Mouse (Mus musculus) cortical plate, adult 2 months (tissue): ENCODE measurements at regions not wholly inside any gene's neighbourhood (a gene's known extent, or its start where the extent isn't known, plus 50 kb on each side); places are given as distances from the start of the nearest gene placed in this dataset.

ENCODE experiments used
- CTCF ChIP-seq: fragments of 200-500 bp; IDR thresholded peaks from 2 replicates; pipeline ENCODE4 v1.5.1; 2011; ENCODE audit warnings: mild to moderate bottlenecking, control low read depth, low read length; ENCODE audit not compliant: insufficient read depth; ENCODE audit errors: extremely low read depth
- POLR2A ChIP-seq: fragments of 200-500 bp; IDR thresholded peaks from 2 replicates; pipeline ENCODE4 v1.6.1; 2011; ENCODE audit warnings: mild to moderate bottlenecking, low read length, control low read depth; ENCODE audit not compliant: insufficient read depth; ENCODE audit errors: extremely low read depth

DNA sequence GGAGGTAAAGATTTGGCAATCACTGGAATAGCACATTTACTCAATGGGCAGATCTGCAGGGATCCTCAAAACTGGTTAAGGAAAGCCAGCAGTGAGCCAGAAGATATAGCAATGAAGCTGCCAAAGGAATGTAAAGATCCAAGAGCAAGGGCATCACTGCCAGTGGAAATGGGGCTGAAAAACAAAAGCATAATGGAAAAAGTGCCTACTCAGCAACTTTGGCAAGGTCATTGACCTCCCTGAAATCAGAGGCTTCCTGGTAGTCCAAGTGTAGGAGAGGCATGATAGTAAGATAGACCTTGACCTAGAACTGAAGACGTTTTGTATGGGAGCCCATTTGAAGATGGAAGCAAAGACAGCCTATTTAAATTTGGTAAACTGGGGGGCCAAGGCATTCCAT lies 286.4 kb downstream of the Foxo1 start:
- TF ChIP-seq POLR2A: no peak
- TF ChIP-seq CTCF: no peak
